Mouse (Mus musculus) skeletal muscle tissue, postnatal 0 days (tissue): Measurements from ENCODE around the gene Obsl1. TPM values are rescaled to one million over a fixed set of nuclear protein-coding genes. Genes with fewer than 3 reads are reported as not detected.

ENCODE experiments used
- polyA plus RNA-seq: library from polyadenylated mRNA; unstranded; fragments of >200 nt; fragmentation: Nextera tagmentation; extraction: Ambion mirVana; gene quantifications from 2 replicates; pipeline ENCODE4 v1.2.1, GENCODE M21; 2015

Obsl1 gene
- 64.7 and 73.8 TPM in 2 replicates for polyA plus RNA-seq

GRCm38 (mm10) chr1:75505956-75506831 lies at the start of gene Obsl1:
Gene Obsl1, minus strand, starts transcription at chr1:75506452.

GRCm38 (mm10) chr1:75545965-75546956 lies 40.0 kb upstream of the Obsl1 start, which contains the start of gene Slc4a3:
Gene Slc4a3, plus strand, starts transcription at chr1:75546266.

GRCm38 (mm10) chr1:75521321-75522031 lies 15.2 kb upstream of the Obsl1 start, which contains the start of gene Stk11ip:
Gene Stk11ip, plus strand, starts transcription at chr1:75521529.

GRCm38 (mm10) chr1:75507006-75507405 lies 754 bp upstream of the Obsl1 start, which contains the start of gene Inha:
Gene Inha, plus strand, starts transcription at chr1:75507077.

GRCm38 (mm10) chr1:75478916-75479634 lies 27.2 kb downstream of the Obsl1 start, which contains the start of the genes Chpf and Tmem198:
Gene Chpf, minus strand, starts transcription at chr1:75479307.
Gene Tmem198, plus strand, starts transcription at chr1:75479532.

GRCm38 (mm10) chr1:75450314-75451005 lies 55.8 kb downstream of the Obsl1 start, which contains the start of gene Asic4:
Gene Asic4, plus strand, starts transcription at chr1:75450436.

GRCm38 (mm10) chr1:75435475-75436328 lies 70.5 kb downstream of the Obsl1 start, which contains the start of gene Gmppa:
Gene Gmppa, plus strand, starts transcription at chr1:75435930.

Other genes starting within 250 kb of the Obsl1 start
- 0.11 and 0.13 TPM in 2 replicates for gene Ptprn, start 241.9 kb downstream of the Obsl1 start, polyA plus RNA-seq
- 0.21 TPM in 1 of 2 replicates, not detected in the other for gene Resp18, start 228.0 kb downstream of the Obsl1 start, polyA plus RNA-seq
- gene Dnpep, start 188.5 kb downstream of the Obsl1 start, polyA plus RNA-seq = 103 and 105 TPM in 2 replicates
- 2,318 and 2,325 TPM in 2 replicates for gene Des, start 146.1 kb downstream of the Obsl1 start, polyA plus RNA-seq
- 12.7 and 16.2 TPM in 2 replicates for gene Speg, start 131.2 kb downstream of the Obsl1 start, polyA plus RNA-seq
- 40.2 and 53.0 TPM in 2 replicates for gene Gmppa, start 70.5 kb downstream of the Obsl1 start, polyA plus RNA-seq
- gene Asic4, start 56.0 kb downstream of the Obsl1 start, polyA plus RNA-seq = 0.05 TPM in 1 of 2 replicates, not detected in the other
- gene Chpf, start 27.1 kb downstream of the Obsl1 start, polyA plus RNA-seq = 23.4 and 28.6 TPM in 2 replicates
- 0.66 and 0.79 TPM in 2 replicates for gene Tmem198, start 26.9 kb downstream of the Obsl1 start, polyA plus RNA-seq
- gene Inha, start 625 bp upstream of the Obsl1 start, polyA plus RNA-seq = 12.4 and 13.5 TPM in 2 replicates
- gene Stk11ip, start 15.1 kb upstream of the Obsl1 start, polyA plus RNA-seq = 7.0 and 7.9 TPM in 2 replicates
- 12.3 and 14.0 TPM in 2 replicates for gene Slc4a3, start 39.8 kb upstream of the Obsl1 start, polyA plus RNA-seq